Mouse (Mus musculus): ENCODE measurements around the gene Cdk2ap1.
"Not testable (repeated sequence)": the region's sequence is repeated elsewhere in the genome, so short reads cannot be mapped to it uniquely, and the experiment has no call there.

Gene Cdk2ap1

GRCm38 (mm10) chr5:124362982-124363381, at the start of gene Cdk2ap1:
Gene Cdk2ap1 (minus strand): TSS chr5:124363082.
- not testable (repeated sequence) for DNase-seq

- no peak for DNase-seq
Measured at GRCm38 (mm10) chr5:124412163-124412562, 49.3 kb upstream of the Cdk2ap1 start.

- peak in 1 of 2 experiments; percentile 10 for DNase-seq
Measured at GRCm38 (mm10) chr5:124410808-124411207, 47.9 kb upstream of the Cdk2ap1 start.

GRCm38 (mm10) chr5:124393726-124394125, 30.8 kb upstream of the Cdk2ap1 start:
- no peak for DNase-seq

- DNase-seq, result no peak
Measured at GRCm38 (mm10) chr5:124392412-124392811, 29.5 kb upstream of the Cdk2ap1 start.

- DNase-seq, result no peak
Measured at GRCm38 (mm10) chr5:124387932-124388331, 25.1 kb upstream of the Cdk2ap1 start.

- no peak for DNase-seq
Measured at GRCm38 (mm10) chr5:124380121-124380520, 17.2 kb upstream of the Cdk2ap1 start.

GRCm38 (mm10) chr5:124377149-124377548, 14.3 kb upstream of the Cdk2ap1 start:
- DNase-seq, result no peak

- no peak for DNase-seq
Measured at GRCm38 (mm10) chr5:124376401-124376800, 13.5 kb upstream of the Cdk2ap1 start.

- no peak for DNase-seq
Measured at GRCm38 (mm10) chr5:124374298-124374697, 11.4 kb upstream of the Cdk2ap1 start.

GRCm38 (mm10) chr5:124366721-124367120, 3.8 kb upstream of the Cdk2ap1 start:
- peak; percentile 36 to 48 for DNase-seq

- DNase-seq, result no peak
Measured at GRCm38 (mm10) chr5:124365754-124366153, 2.9 kb upstream of the Cdk2ap1 start.

- no peak for DNase-seq
Measured at GRCm38 (mm10) chr5:124364173-124364918, 1.5 kb upstream of the Cdk2ap1 start.

- DNase-seq, result no peak
Measured at GRCm38 (mm10) chr5:124359641-124360040, 3.2 kb downstream of the Cdk2ap1 start.

- DNase-seq, result no peak
Measured at GRCm38 (mm10) chr5:124356695-124357094, 6.2 kb downstream of the Cdk2ap1 start.

- DNase-seq, result no peak
Measured at GRCm38 (mm10) chr5:124355425-124355959, 7.4 kb downstream of the Cdk2ap1 start.

- DNase-seq, result peak; percentile 60 to 71
Measured at GRCm38 (mm10) chr5:124354574-124355424, 8.1 kb downstream of the Cdk2ap1 start.

- peak; percentile 82 to 89 for DNase-seq
Measured at GRCm38 (mm10) chr5:124353726-124354547, 8.9 kb downstream of the Cdk2ap1 start.

GRCm38 (mm10) chr5:124353011-124353725, 9.7 kb downstream of the Cdk2ap1 start:
- no peak for DNase-seq

- peak; percentile 84 to 91 for DNase-seq
Measured at GRCm38 (mm10) chr5:124352141-124352920, 10.6 kb downstream of the Cdk2ap1 start.

- DNase-seq, result peak; percentile 5 to 11
Measured at GRCm38 (mm10) chr5:124351604-124352003, 11.3 kb downstream of the Cdk2ap1 start.
